Mouse (Mus musculus) testis, adult 2 months (tissue): ENCODE measurements around the gene Dexi. TPM values are rescaled to one million over a fixed set of nuclear protein-coding genes. Genes with fewer than 3 reads are reported as not detected.

Experiments
- H3K27ac ChIP-seq: fragments of 200-500 bp; 2 replicates; pipeline ENCODE4 v1.5.1; 2012; ENCODE audit warnings: low read depth, low read length; ENCODE audit not compliant: control insufficient read depth, insufficient read depth
- H3K27me3 ChIP-seq: fragments of 200-500 bp; 2 replicates; pipeline ENCODE4 v1.6.1; 2012; ENCODE audit warnings: mild to moderate bottlenecking, low read length, moderate library complexity; ENCODE audit not compliant: control insufficient read depth, insufficient read depth
- H3K36me3 ChIP-seq: fragments of 200-500 bp; 2 replicates; pipeline ENCODE4 v1.6.1; 2012; ENCODE audit warnings: mild to moderate bottlenecking, low read length; ENCODE audit not compliant: control insufficient read depth, insufficient read depth
- H3K4me1 ChIP-seq: fragments of 200-500 bp; 2 replicates; pipeline ENCODE4 v1.6.1; 2012; ENCODE audit warnings: low read length; ENCODE audit not compliant: control insufficient read depth, insufficient read depth
- H3K4me3 ChIP-seq: fragments of 200-500 bp; 2 replicates; pipeline ENCODE4 v1.5.1; 2012; ENCODE audit warnings: low read depth, mild to moderate bottlenecking, low read length, moderate library complexity, mixed read lengths; ENCODE audit not compliant: control insufficient read depth
- CTCF ChIP-seq: fragments of 200-500 bp; IDR thresholded peaks from 2 replicates; pipeline ENCODE4 v1.5.1; 2012; ENCODE audit warnings: low read depth, mild to moderate bottlenecking, inconsistent platforms, low read length, moderate library complexity; ENCODE audit not compliant: control insufficient read depth, insufficient read depth, insufficient replicate concordance
- POLR2A ChIP-seq: fragments of 200-500 bp; IDR thresholded peaks from 2 replicates; pipeline ENCODE4 v1.6.1; 2012; ENCODE audit warnings: low read depth, mild to moderate bottlenecking, inconsistent platforms, low read length, moderate library complexity; ENCODE audit not compliant: control insufficient read depth
- polyA plus RNA-seq: library from polyadenylated mRNA; depleted of rRNA; stranded (reverse); fragments of >200 nt; gene quantifications from 2 replicates; pipeline ENCODE4 v1.2.3, GENCODE M21; 2012

Gene Dexi
- polyA plus RNA-seq, 1 experiment, result 16.4 TPM

DNA sequence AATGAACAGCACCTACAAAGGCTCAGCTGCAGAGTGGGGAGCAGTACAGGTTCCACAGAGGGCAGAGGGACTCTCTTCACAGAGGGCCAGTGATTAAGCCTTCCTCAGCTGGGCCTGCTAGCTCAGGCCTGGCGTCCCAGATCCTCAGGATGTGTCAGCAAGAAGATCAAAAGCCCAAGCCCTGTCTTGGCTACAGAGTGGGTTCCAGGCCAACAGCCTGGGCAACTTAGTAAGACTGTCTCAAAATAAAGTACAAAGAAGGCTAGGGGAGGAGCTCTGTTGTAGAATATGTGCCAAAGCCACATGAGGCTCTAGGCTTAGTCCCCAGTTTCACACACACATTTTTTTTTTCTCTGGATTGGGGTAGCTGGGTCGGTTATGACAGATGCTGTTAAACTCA, 32.1 kb upstream of the Dexi start:
- no peaks in the 10 kb centered on the region for H3K27me3 ChIP-seq
- H3K4me1 ChIP-seq, result no peaks in the 10 kb centered on the region
- H3K36me3 ChIP-seq, result no peaks in the 10 kb centered on the region; the same call in none of the 2 replicates
- no peak for TF ChIP-seq CTCF
- TF ChIP-seq POLR2A, result no peak
- no peak overlapping the region for H3K27ac ChIP-seq
- no peak overlapping the region for H3K4me3 ChIP-seq

DNA sequence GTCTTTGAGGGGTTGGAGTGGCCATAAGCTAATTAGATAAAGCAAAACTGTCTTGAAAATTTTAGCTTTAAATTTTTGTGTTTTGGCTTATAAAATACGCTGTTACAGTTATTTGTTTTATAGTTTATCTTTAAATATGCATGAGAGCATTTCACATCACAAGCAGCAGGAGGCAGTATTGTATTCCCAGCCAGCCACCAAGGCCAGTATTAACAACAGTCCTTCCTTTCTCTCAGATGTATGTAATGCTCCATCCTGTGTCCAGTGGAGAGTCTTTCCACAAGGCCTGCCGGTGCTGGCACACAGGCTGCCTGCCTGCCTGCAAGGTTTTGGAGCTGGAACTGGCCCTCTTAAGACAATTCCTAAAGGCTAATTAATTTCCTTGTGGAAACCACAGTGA, 29.0 kb upstream of the Dexi start:
- Histone ChIP-seq H3K4me3 (no peak overlapping the region), H3K27ac (no peak overlapping the region), H3K36me3 (no peaks in the 10 kb centered on the region; the same call in none of the 2 replicates), H3K27me3 (no peaks in the 10 kb centered on the region), H3K4me1 (no peaks in the 10 kb centered on the region)
- no peak for TF ChIP-seq POLR2A
- no peak for TF ChIP-seq CTCF

DNA sequence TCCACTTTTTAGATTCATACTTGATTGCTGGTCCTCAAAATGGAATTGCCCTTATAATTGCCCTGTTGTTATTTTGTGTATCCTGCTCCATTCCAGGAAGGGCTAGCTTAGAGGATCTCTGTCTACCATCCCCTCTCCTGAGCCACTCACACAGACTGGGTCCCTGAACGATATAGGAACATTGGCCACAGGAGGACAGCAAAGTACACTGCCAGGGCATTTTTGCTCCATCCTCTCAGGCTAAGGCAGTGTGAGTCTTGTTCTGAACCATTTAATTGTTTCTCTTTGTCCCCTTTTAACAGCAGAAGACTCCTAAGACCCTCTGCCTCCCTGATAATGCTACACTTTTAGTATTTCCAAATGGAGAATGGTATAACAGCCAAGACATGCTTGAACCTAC, 27.9 kb upstream of the Dexi start:
- Histone ChIP-seq H3K4me1 (no peaks in the 10 kb centered on the region), H3K27me3 (no peaks in the 10 kb centered on the region), H3K36me3 (no peaks in the 10 kb centered on the region; the same call in none of the 2 replicates), H3K27ac (no peak overlapping the region), H3K4me3 (no peak overlapping the region)
- no peak for TF ChIP-seq POLR2A
- TF ChIP-seq CTCF, result no peak

DNA sequence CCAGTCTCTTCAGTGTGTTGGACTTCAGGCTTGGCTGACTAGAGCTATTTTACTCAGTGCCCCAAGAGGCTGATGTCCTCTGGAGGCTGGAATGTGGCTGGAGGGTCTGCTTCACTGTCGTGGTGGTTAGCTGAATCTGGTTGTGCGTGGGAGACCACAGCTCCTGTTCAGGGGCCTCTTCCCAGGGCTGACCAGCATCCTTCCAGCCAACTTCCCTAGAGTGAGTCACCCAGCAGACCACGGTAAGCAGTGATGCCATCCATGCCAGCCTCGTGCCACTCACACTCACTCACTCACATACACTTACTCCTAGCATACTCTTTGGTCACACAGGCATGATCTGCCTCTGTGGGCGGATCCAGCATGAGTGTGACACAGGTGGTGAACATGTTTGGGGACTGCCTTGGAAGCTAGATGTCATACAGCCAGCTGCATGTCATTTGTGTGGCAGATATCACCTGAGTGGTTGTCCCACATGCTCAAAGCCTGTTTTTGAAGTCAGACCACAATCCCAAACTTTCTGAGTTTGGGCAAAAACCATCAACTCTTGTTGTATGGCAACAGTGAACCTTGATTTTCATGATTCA, 27.0 kb upstream of the Dexi start:
- no peaks in the 10 kb centered on the region for H3K27me3 ChIP-seq
- TF ChIP-seq CTCF, result no peak
- no peak for TF ChIP-seq POLR2A
- H3K4me3 ChIP-seq, result no peak overlapping the region
- H3K27ac ChIP-seq, result no peak overlapping the region
- H3K36me3 ChIP-seq, result no peaks in the 10 kb centered on the region; the same call in none of the 2 replicates
- no peaks in the 10 kb centered on the region for H3K4me1 ChIP-seq

DNA sequence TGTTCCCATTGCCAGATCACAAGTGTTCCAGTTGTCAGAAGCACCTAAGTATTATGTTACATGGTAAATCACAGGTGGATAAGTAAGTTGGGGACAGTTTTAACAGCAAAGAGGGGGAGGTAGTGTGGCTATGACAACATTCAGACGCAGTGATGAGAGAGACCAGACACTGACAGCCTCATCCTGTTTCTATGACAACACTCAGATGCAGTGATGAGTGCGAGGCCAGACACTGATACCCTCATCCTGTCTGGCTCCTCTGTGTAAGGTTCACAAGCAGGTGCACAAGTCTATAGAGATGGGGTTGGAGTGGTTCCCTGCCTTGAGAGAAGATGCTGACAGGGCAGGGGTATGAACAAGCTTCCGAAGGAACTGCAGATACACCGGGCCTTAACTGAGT, 24.3 kb upstream of the Dexi start:
- Histone ChIP-seq H3K4me1 (no peaks in the 10 kb centered on the region), H3K4me3 (no peak overlapping the region), H3K27me3 (no peaks in the 10 kb centered on the region), H3K27ac (no peak overlapping the region), H3K36me3 (no peaks in the 10 kb centered on the region; the same call in none of the 2 replicates)
- no peak for TF ChIP-seq POLR2A
- TF ChIP-seq CTCF, result no peak

DNA sequence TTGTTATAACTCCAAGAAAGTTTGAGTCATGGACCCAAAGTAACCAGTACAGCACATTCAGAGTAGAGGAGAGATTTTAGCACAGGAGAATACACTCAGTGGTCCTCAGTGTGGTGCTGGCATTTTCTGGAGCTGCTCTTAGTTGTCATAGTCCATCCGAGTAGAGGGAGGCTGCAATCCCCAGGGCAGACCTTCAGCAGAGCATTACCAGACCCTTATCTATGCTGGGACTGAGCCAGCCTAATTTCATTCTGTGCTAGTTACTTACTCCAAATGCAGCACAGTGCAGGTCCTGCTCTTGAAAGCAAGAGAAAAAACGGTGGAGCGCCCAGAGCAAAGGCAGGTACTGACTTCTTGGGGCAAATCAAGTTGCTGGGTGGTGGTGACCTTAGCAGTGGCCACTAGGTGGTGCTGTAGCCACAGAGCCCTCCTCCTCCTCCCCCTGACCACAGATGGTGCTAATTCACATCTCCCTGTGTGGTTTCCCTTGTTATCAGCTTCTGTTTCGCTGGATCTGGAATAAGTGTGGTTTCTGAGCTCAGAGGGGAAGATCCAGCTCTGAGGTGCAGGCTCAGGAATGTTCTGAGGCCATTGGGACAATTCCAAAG, 22.5 kb upstream of the Dexi start:
- H3K36me3 ChIP-seq, result peaks cover 1% of the 10 kb centered on the region; the same call in 1 of the 2 replicates
- TF ChIP-seq POLR2A (no peak), CTCF (peak; percentile 91; the same call in 1 of the 2 replicates)

DNA sequence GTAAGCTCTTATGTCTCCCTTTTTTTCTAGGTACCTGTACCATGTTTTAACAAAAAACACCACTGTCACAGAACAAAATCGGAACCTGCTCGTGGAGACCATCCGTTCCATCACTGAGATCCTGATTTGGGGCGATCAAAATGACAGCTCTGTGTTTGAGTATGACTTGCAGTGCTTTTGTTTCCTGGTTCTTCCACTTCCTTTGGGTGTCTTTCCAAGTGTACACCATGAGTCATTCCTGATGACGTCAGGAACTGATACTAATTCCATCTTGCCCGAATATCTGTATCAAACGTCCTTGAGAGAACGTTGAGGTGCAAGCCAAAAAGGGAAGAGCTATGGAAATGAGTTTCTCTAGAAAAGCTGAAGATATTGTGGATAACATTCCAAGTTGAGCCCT, 17.1 kb upstream of the Dexi start:
- peaks cover 1% of the 10 kb centered on the region; the same call in 1 of the 2 replicates for H3K36me3 ChIP-seq
- H3K4me1 ChIP-seq, result no peaks in the 10 kb centered on the region
- H3K27ac ChIP-seq, result no peak overlapping the region
- no peak for TF ChIP-seq CTCF
- TF ChIP-seq POLR2A, result no peak
- H3K27me3 ChIP-seq, result no peaks in the 10 kb centered on the region
- H3K4me3 ChIP-seq, result no peak overlapping the region

More for the DNA sequence above, 22.5 kb upstream of the Dexi start:
- Histone ChIP-seq H3K4me3 (no peak overlapping the region), H3K27ac (no peak overlapping the region), H3K4me1 (no peaks in the 10 kb centered on the region), H3K27me3 (no peaks in the 10 kb centered on the region)

DNA sequence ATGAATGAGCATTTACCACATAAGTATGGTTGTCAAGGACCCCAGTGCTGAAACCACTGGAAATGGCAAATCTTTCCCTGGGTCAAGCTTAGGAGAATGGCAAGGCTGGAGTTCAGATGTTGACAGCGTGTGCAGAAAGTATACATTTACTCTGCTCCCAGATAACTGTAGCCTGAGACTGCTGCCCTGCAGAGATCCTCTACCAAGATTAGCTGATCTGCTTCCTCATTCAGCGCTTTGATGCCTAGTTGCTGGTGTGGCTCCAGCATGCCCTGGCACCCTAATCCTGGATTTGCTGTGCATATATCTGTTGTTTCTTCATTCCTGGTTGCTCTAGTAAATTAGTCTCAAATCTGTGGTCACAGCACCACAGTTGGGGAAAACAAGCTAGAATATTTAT, 11.0 kb upstream of the Dexi start:
- TF ChIP-seq CTCF (no peak), POLR2A (no peak)
- no peaks in the 10 kb centered on the region for H3K27me3 ChIP-seq
- no peaks in the 10 kb centered on the region for H3K4me1 ChIP-seq

More for the DNA sequence above, 11.0 kb upstream of the Dexi start:
- H3K36me3 ChIP-seq, result no peaks in the 10 kb centered on the region
- H3K4me3 ChIP-seq, result no peak overlapping the region
- no peak overlapping the region for H3K27ac ChIP-seq
